Mouse (Mus musculus) thymus, adult 18-20 months (tissue): ENCODE data around the gene Ly6g6e.
A peak's percentile ranks its signal among the peaks of the same experiment; 100 is the strongest.

ENCODE experiments used
- DNase-seq, 2 experiments: peaks; one replicate each; pipeline ENCODE4 v3.0.0; 2022; ENCODE audit warnings: mixed read lengths in 2 of 2

The Ly6g6e gene

DNA sequence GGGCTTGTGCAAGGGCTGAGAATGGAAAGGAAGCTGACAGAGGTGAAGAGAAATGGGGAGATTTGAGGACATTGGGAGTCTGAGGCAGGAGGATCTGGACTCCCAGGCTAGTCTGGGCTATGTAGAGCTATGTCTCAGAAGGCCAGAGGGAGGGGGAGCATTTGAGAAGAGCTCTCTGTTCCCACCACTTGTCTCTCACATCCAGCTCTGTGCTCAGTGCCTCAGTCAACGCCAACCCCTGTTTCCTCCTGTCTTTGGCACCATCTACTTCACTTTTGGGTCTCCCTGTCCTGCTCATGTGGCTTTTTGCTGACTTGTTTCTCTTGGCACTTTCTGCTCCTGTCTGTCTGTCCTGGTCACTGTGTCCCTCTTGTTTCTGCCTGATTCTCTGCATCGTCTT lies 583 bp downstream of the Ly6g6e start:
- DNase-seq = no peak

DNA sequence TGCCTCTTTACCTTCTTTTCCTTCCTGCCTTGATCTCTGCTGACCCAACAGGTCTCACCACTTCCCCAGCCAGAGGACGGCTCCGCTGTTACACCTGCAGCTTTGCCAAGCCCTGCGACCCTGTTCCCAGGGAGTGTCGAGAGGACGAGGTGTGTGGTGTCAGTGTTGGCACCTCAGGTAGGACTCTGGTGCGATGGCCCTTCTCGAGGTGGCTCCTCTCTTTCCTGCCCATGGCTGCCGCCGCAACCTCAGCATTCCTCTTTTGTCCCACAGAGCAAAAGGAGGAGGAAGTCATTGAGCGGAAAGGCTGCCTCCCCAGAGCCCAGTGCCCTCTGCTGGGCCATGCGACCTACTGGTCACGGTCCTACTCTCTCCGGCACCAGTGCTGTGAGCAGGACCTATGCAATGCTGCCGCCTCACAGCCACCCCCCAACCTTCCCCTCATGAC lies 1.1 kb downstream of the Ly6g6e start, which contains the start of gene Ly6g6d:
Ly6g6d (minus strand) TSS at position 280 of the 448 bp plus-strand sequence.
- no peak for DNase-seq

DNA sequence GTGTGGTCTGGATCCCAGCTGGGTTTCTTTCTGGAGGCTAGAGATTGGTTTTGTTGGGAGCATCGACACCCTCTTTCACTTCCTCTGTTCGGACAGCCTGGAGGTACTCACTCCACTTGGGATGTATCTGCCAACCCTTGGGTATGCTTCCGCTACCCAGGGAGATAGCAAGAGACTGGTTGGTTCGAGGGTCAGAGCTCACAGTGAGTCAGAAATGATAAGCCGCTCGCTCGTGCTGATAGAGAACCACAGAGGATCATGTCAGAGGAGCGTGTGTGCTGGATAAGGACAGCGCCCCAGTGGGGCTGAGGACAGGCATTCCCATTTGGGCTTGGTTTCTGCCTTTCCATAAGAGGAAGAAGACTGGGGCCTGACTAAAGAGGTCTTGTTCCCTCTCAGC lies 3.1 kb downstream of the Ly6g6e start:
- no peak for DNase-seq

DNA sequence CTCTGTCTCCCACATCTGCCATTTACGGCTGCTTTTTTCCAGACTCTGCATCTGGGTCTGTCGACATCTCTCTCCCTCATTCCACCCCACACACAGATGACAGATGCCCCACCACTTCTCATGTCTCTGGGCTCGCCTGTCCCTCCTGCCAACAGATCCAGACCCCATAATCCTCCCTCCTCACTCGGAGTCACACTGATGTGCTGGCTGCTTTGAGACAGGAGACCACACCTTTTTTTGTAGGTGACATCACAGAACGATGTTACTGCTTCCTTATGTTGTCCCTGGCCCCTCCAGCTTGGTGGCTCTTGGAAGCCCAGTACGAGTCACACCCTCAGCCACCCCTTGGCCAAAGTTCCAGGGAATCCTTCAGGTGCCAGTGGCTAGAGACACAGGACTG lies 3.5 kb downstream of the Ly6g6e start:
- DNase-seq = no peak

DNA sequence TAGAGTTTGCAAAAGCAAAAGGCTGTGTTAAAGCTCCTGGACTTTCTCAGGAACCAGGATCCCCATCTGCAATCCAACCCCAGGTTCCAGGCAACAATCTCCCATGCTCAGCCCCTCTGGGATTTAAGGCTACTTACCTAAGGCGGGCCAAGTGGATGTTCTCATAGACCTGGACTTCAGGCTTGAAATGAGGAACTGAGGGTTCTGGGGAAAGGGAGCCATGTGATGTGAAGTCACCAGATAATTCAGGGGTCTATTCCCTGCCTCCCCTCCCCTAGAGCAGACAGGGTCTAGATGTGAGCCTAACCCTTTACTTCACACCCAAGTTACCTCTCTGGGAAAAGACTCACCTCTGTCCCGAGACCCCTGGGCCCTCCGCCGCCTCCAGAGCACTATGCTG lies 4.0 kb downstream of the Ly6g6e start:
- DNase-seq = no peak

DNA sequence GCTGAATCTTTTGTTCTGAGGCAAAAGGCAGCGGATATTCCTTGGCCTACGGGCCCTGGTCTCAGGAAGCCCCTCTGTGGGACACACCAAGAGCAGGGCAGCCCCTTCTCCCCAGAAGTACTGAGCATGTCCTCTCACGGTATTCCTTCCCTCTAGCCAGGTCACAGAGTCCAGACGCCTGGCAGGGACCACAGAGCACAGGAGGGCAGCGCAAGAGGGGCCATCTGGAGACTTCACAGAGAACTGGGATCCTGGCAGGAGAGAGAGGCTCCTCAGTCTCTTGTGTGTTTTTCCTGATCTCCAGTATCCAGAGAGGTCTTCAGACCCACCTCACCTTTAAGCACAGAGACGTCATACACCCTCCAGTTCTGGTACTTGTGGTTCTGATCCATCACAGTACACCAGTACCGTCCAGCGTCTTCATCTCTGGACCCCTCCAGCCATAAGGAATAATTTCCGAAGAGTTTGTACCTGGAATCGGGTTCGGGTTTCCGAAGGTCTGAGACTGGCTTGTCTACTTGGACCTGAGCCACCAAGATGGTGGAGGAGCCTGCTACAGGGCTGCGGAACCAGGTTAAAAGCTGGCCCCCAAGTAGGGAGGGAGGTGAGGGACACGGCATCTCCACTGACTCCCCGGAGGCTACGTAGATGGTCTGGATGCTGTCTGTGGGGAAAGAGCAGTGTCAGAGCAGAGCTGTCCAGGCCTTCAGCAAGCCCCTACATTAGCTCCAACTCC lies 6.3 kb downstream of the Ly6g6e start:
- DNase-seq = no peak

DNA sequence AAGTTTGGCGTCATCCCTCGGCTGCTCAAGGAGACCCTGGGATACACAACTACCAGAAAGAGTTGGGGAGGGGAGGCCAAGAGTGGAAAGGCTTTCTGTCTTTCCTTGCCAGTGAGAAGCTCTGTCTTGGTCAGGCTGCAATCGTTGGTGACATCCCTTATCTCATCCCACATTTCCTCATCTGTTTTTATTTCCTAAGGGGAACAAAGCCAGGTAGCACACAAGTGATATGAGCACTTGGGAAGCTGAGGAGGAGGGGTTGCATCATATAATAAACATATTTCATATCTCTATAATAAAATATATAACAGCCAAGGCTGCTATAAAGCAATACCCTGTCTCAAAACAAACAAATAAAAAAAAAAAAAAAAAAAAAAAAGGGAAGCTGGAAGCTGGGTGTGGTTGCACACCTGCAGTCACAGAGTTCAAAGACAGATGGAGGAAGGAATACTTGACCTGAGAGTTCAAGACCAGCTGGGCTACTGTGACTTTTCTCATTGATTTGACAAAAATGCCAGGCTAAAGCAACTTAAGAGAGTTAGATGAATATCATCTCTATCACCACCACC lies 7.3 kb downstream of the Ly6g6e start:
- no peak for DNase-seq

DNA sequence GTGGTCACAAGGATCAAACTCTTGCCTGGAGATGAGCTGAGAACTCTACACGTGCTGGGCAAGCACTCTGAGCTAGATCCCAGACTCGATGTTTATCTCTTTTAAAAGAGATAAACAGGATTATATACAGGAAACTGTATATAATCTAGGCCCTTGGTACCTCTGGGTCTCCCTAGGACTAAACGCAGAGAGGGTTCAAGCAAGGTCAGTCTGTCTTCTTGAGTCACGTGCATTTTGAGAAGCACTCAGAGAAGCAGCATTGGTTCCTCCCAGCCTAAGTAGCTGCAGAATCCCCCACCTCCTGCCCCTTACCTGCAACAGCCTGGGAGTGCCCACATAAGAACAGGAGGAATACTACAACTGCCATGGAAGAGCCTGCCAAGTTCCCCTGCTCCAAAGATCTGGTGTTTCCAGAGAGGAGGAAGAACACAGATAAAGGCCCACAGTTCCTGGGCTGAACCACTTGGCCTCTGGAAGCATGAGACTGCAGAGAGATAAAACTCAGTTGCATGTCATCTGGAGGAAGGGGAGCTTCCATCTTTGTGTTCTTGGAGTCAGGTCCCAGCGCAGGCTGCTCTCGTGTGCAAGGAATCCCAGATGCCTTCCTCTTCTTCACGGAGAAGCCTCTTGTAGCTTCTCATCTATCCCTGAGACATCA lies 8.6 kb downstream of the Ly6g6e start, which contains the start of gene Ly6g6f:
Ly6g6f (minus strand) TSS at position 403 of the 658 bp plus-strand sequence.
- no peak for DNase-seq

DNA sequence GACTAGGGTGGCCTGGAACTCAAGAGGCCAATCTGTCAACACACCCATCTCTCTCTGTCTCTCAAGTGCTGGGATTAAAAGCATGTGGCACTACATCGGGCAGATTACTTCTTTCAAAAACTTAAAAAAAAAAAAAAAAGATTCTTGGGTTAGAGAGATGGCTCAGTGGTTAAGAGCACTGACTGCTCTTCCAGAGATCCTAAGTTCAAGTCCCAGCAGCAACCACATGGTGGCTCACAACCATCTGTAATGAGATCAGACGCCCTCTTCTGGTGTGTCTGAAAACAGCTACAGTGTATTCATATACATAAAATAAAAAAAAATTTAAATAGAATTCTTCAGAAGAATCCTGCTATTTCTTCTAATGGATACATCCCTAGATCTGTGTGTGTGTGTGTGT lies 11.4 kb downstream of the Ly6g6e start:
- no peak for DNase-seq

DNA sequence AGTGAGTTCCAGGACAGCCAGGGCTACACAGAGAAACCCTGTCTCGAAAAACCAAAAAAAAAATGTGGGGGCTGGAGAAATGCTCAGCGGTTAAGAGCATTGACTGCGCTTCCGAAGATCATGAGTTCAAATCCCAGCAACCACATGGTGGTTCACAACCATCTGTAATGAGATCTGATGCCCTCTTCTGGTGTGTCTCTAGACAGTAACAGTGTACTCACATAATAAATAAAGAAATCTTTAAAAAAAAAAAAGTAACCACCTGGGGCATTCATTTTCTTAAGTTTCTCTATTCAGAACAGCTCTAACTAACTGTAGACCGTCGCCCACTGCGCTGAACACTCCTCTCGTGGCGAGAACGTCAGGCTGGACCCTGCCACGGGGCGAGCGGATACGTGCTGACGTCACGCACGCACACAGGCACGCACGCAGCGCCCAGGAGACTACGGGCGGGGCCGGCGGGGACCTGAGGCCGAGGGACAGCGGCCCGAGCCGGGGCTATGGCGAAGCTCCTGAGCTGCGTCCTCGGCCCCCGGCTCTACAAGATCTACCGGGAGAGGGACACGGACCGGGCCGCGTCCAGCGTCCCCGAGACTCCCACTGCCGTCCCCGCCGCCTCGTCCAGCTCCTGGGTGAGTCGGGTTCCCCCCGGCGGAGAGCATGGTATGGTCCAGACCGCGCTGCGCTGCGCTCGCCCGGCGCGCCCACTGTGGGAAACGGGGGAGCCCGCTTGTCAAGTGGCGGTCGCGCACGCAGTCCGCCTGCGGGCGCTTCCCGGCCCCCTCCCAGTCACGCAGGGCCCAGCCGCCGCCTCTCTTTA lies 12.3 kb downstream of the Ly6g6e start, which contains the start of gene Abhd16a:
Abhd16a (plus strand) TSS at position 439 of the 820 bp plus-strand sequence.
- DNase-seq = peak; percentile 85 to 89

DNA sequence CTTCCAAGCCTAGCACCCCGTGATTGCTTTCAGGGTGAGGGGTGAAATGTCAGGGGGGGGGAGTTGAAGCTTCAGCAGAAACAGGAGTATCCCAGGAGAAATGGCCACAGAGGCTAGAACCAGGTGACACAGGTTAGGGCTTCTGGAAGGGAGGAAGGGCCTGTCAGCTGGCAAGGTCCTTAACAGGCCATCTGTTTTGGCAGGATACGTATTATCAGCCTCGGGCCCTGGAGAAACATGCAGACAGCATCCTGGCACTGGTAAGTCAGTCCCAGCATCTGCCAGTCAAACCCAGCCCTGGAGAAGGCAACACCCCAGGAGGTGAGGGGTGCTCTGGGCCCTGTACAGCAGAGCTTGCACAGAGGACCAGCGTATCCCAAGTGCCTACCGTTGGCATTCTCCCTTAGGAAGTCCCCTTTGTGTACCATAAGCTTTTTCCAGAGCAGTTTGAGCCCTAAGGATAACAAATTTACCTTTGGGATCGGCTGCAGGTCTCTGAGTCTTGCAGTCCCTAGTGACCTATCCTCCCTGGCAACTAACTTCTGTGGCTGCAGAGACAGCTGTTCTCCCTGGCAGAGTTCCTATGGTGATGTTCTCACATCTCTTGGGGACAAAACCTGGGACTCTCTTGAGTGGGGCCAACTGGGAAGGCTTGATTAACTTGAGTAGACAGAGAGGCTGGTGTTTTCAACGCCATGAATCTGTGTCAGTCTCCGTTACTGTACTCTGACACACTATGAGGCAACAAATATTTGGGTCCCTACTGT lies 13.6 kb downstream of the Ly6g6e start:
- no peak for DNase-seq

DNA sequence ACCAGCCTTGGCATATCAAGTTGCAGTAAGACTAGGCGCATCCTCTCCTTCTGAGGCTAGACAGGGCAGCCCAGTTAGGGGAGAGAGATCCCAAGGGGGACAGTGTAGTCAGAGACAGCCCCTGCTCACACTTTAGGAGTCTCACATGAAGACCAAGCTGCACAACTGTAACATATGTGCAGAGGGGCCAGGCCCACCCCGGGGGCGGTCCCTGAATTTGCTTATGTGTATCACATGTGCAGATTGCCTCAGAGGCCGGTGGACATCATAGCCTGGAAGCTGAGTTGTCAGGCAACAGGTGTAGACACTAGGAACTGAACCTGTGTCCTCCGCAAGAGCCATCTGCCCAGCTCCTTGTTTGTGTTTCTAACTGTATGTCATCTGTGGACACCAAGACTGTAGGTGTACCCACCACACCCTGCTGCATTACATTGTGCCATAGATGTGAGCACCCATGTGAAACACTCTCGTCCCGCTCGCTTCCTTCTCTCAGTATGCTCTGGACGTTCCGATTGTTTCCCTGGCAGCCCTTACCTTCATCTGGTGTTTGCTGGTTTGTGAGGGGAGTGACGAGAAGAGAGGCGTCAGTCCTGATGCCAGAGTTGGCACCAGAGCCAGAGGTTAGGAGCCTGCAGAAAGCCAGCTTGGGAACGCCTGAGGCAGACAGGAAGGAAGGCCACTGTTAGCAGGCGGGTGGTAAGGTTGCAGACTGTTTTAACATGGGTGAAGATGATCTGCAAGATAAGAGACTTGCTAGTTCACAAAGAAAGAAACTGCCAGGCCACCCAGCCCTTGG lies 15.9 kb downstream of the Ly6g6e start:
- DNase-seq = no peak

DNA sequence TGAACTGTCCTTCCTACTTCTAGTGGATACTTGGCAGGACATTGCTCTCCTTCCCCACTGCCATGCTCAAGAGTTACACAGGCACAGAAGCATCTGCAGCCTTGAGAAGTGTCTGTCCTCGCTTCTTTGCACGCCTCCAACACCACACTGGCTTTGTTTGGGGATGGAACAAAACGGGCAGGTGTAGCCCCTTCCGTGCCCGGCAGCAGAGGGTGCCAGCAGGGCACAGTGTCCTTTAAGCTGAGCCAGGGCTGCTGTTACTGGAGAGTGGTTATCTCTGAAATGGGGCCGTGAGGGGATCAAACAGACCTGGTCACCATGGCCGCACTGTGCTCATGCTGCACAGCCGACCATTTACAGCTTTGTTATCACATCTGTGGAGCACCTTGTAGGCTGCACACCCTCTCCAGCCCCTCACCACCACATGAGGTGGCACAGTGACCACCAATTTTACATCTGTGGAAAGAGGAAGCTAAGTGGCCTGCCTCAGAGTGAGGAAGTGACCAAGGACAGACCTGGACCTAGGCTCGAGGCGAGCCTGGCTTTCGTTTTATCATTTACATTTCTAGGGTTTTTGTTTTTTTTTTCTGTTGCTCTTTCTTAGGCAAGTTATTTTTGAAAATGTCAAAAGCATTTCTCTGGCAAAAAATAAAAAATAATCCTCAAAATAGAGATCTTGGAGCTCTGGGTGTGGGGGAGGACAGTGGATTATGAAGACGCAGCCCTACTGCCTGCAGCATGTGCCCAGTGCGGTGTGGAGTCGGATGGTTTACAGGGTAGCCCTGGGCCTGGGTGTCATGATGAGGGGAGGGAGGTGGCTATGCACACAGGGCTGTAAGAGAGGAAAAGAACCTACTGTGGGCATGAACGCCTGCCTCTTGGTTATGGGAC lies 18.0 kb downstream of the Ly6g6e start:
- no peak for DNase-seq

DNA sequence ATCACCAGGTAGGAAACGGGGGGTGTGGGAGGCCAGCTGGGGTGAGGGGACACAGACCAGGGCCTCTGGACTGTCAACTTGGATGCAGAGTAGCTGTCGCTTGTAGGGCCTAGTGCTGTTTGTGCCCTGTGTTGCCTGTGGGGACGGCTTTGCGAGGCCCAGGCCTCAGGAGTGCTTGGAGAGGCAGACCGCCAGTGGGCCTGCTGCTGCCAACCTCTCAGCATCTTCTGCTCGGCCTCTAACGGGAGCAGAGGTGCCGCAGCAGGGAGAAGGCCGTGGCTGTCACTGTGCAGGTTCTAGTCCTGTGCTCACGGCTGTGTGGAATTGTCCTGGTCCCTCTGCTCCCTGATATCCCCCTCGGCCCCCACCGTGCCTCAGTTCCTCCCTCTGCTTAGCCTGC lies 19.9 kb downstream of the Ly6g6e start:
- no peak for DNase-seq

DNA sequence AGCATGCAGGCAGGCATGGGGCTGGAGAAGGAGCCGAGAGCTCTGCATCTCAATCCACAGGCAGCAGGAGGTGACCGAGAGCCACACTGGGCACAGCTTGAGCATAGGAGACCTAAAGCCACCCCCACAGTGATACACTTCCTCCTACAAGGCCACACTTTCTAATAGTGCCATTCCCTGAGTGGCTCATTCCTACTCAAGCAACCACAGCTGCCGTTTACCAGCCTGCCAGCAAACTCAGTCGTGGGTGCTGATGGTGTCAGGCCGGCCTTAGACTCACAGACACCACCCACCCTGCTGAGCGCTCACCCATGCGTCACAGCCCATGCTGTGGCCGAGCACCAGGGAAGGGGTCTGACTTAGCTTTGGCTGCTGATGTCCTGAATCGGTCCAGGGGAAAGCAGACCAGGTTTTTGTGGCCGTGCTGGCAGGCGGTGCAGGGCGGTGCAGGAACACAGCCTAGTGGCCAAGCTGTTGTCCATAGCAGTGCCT lies 20.5 kb downstream of the Ly6g6e start:
- DNase-seq = no peak

DNA sequence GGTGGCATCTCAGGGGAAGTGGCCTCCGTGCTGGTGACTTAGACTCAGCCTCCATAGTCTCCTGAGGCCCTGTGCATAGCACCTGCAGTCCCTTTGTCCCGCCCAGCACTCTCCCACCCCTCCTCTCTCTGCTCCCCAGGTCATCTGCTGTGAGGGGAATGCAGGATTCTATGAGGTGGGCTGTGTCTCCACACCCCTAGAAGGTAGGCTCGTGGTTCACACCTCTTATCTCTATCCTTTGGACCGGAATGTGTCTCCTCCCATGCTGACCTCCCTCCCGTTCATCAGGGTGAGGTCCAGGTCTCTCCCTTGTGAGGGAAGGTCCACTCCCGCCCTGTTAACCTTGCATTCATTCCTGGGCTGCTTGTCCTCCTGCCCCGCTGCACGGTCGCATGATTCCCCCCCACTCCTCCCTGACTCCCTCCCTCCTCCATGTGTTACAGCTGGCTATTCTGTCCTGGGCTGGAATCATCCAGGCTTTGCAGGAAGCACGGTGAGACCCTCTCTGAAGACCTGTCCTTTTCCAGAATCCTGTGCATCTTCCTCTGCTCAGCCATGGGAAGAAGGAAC lies 23.6 kb downstream of the Ly6g6e start:
- DNase-seq = no peak

DNA sequence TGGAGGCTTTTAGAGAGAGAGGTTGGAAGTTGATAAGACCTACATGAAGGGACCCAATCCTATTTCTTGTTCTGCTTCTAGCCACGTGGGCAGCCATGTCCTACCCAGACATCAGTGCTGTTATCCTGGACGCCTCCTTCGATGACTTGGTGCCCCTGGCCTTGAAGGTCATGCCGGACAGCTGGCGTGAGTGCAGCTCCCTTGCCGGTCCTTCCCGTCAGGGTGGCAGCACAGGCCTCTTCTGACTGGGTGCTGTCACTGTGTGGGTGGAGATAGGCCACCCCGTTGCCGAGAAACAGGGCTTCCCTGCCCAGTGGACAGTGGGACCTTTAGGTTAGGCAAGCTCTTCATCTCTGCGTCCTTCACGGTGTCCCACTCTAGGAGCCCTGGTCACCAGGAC lies 24.5 kb downstream of the Ly6g6e start:
- DNase-seq = no peak

DNA sequence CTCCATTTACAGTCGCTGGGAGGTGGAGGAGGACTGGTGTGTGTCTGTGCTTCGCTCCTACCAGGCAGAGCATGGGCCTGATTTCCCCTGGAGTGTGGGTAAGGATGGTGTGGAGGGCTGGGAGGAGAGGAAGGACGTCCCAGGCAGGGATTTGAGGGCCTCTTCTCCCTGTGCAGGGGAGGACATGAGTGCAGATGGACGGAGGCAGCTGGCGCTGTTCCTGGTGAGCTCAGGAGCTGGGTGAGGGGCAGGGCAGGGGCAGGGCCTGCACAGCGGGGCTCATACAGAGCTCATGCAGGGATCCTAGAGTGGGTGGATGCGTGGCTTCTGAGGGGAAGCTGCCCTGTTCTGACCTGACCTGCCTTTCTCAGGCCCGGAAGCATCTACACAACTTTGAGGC lies 25.6 kb downstream of the Ly6g6e start:
- no peak for DNase-seq

DNA sequence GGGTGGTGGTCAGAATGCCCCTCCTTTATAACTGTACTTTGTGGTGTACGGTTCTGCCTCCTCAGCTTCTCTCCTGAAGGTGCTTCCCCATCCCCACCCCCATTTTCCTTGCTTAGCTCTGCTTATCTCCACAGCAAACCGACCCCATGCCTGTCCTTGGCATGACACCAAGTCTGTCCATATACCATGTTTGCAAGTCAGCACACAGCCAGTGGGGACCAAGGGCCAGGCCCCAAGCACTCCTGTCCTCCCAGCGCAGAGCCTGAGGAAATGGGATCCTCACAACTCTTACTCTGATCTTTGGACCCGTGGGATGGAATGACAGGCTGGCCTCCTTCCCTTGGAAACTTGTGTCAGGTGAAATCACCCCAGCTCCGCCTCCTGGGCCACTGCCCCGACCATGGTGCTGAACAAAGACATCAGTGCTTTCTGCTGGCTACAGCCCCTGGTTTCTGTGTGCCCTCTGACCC lies 26.6 kb downstream of the Ly6g6e start:
- DNase-seq = no peak

DNA sequence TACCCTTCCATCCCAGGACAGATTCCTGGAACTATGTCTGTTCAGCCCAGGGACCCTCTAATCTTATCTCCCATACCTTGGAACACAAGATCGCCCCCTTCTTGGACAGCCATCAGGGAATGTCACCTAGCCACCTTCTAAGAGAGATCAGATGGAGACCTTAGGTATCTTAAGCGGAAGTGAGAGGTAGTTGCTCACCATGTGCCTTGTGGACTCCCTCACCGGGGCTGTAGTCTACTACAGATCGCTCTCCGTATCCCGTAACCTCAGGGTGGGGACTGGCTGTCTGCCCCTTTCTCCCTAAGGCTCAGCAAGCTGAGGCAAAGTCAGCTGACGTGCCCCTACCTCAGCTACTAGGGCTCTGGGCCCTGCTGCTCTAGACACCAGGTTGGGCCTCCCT lies 27.4 kb downstream of the Ly6g6e start:
- no peak for DNase-seq
